Mouse (Mus musculus) MEL (cell line): ENCODE data around the gene Atp8a2. TPM values are rescaled to one million over a fixed set of nuclear protein-coding genes. Genes with fewer than 3 reads are reported as not detected.
A peak's percentile ranks its signal among the peaks of the same experiment; 100 is the strongest.

Source experiments
- DNase-seq: peaks from one replicate; pipeline ENCODE4 v3.0.0; 2011; ENCODE audit warnings: low read depth, low spot score
- H3K27ac ChIP-seq: 2 replicates; pipeline ENCODE4 v1.5.1; 2012; ENCODE audit warnings: low read depth, mild to moderate bottlenecking, control low read depth, low read length, moderate library complexity; ENCODE audit not compliant: control insufficient read depth
- H3K27me3 ChIP-seq, 2 experiments: fragments of 150-350 bp in 1 of 2; sonication (generic) in 1 of 2; 2 replicates each; pipeline ENCODE4 v1.6.1; 2012; ENCODE audit warnings: low read length in 2 of 2, mild to moderate bottlenecking in 2 of 2, improper control_type of control experiment in 1 of 2, moderate library complexity in 1 of 2; ENCODE audit not compliant: insufficient read depth in 2 of 2, control insufficient read depth in 1 of 2
- H3K36me3 ChIP-seq, 2 experiments: 2 replicates each; pipeline ENCODE4 v1.6.1; 2012 to 2014; ENCODE audit warnings: low read length in 2 of 2, improper control_type of control experiment in 1 of 2, inconsistent platforms in 1 of 2, mild to moderate bottlenecking in 1 of 2; ENCODE audit not compliant: insufficient read depth in 2 of 2, control insufficient read depth in 1 of 2
- H3K4me1 ChIP-seq, 2 experiments: fragments of 150-350 bp in 1 of 2; sonication (generic) in 1 of 2; 2 replicates each; pipeline ENCODE4 v1.6.1; 2012; ENCODE audit warnings: low read length in 2 of 2, improper control_type of control experiment in 1 of 2, mild to moderate bottlenecking in 1 of 2; ENCODE audit not compliant: insufficient read depth in 2 of 2, control insufficient read depth in 1 of 2
- H3K4me3 ChIP-seq, 2 experiments: fragments of 150-350 bp in 1 of 2; sonication (generic) in 1 of 2; 2 replicates each; pipeline ENCODE4 v1.5.1; 2012; ENCODE audit warnings: low read depth in 2 of 2, low read length in 2 of 2, mild to moderate bottlenecking in 2 of 2, moderate library complexity in 2 of 2, control low read depth in 1 of 2, improper control_type of control experiment in 1 of 2; ENCODE audit not compliant: control insufficient read depth in 1 of 2, insufficient read depth in 1 of 2
- H3K79me2 ChIP-seq: 2 replicates; pipeline ENCODE4 v1.6.1; 2012; ENCODE audit warnings: mild to moderate bottlenecking, low read length, moderate library complexity; ENCODE audit not compliant: control insufficient read depth, poor library complexity, insufficient read depth
- H3K9ac ChIP-seq: 2 replicates; pipeline ENCODE4 v1.6.1; 2012; ENCODE audit warnings: low read depth, mild to moderate bottlenecking, control low read depth, low read length, moderate library complexity; ENCODE audit not compliant: control insufficient read depth, poor library complexity, severe bottlenecking
- H3K9me3 ChIP-seq: fragments of 150-350 bp; sonication (generic); replicated peaks from 2 replicates; pipeline ENCODE4 v1.6.1; 2012; ENCODE audit warnings: mild to moderate bottlenecking, low read length, improper control_type of control experiment, moderate library complexity; ENCODE audit not compliant: insufficient read depth
- BHLHE40 ChIP-seq: IDR thresholded peaks from 2 replicates; pipeline ENCODE4 v1.6.1; 2012; ENCODE audit warnings: low read depth, mild to moderate bottlenecking, inconsistent platforms, low read length, improper control_type of control experiment, borderline replicate concordance
- CHD1 ChIP-seq: IDR thresholded peaks from 2 replicates; pipeline ENCODE4 v1.6.1; 2012; ENCODE audit warnings: low read depth, mild to moderate bottlenecking, inconsistent platforms, low read length, improper control_type of control experiment
- CTCF ChIP-seq, 3 experiments: IDR thresholded peaks in 2 of 3; conservative IDR thresholded peaks in 1 of 3; 2 replicates each; pipeline ENCODE4 v1.5.1; 2011 to 2012; ENCODE audit warnings: low read length in 3 of 3, low read depth in 2 of 3, mild to moderate bottlenecking in 2 of 3, improper control_type of control experiment in 1 of 3, inconsistent platforms in 1 of 3, mixed read lengths in 1 of 3, moderate library complexity in 1 of 3; ENCODE audit not compliant: control insufficient read depth in 1 of 3, insufficient read depth in 1 of 3, poor library complexity in 1 of 3, severe bottlenecking in 1 of 3
- GABPA ChIP-seq: IDR thresholded peaks from 2 replicates; pipeline ENCODE4 v1.6.1; 2012; ENCODE audit warnings: low read depth, mild to moderate bottlenecking, inconsistent platforms, low read length, improper control_type of control experiment, moderate library complexity
- GATA1 ChIP-seq: IDR thresholded peaks from 2 replicates; pipeline ENCODE4 v1.6.1; 2011; ENCODE audit warnings: low read depth, low read length, improper control_type of control experiment
- HCFC1 ChIP-seq: IDR thresholded peaks from 2 replicates; pipeline ENCODE4 v1.6.1; 2012; ENCODE audit warnings: low read depth, mild to moderate bottlenecking, inconsistent platforms, low read length, improper control_type of control experiment, moderate library complexity
- JUND ChIP-seq: IDR thresholded peaks from 2 replicates; pipeline ENCODE4 v1.6.1; 2011; ENCODE audit warnings: low read depth, mild to moderate bottlenecking, improper control_type of control experiment, low read length
- KAT2A ChIP-seq: conservative IDR thresholded peaks from 2 replicates; pipeline ENCODE4 v1.6.1; 2012; ENCODE audit warnings: low read depth, low read length, improper control_type of control experiment, inconsistent platforms
- MAFK ChIP-seq: IDR thresholded peaks from 2 replicates; pipeline ENCODE4 v1.6.1; 2011; ENCODE audit warnings: low read depth, mild to moderate bottlenecking, low read length, improper control_type of control experiment, borderline replicate concordance
- MAX ChIP-seq: IDR thresholded peaks from 2 replicates; pipeline ENCODE4 v1.6.1; 2011; ENCODE audit warnings: low read length, improper control_type of control experiment
- MXI1 ChIP-seq: IDR thresholded peaks from 2 replicates; pipeline ENCODE4 v1.6.1; 2011; ENCODE audit warnings: mild to moderate bottlenecking, low read depth, low read length, improper control_type of control experiment
- MYC ChIP-seq: IDR thresholded peaks from 2 replicates; pipeline ENCODE4 v1.6.1; 2011; ENCODE audit warnings: low read depth, mild to moderate bottlenecking, low read length, improper control_type of control experiment, moderate library complexity
- NELFE ChIP-seq: IDR thresholded peaks from 2 replicates; pipeline ENCODE4 v1.6.1; 2011; ENCODE audit warnings: low read depth, low read length, improper control_type of control experiment
- POLR2A ChIP-seq, 2 experiments: IDR thresholded peaks; 2 replicates each; pipeline ENCODE4 v1.6.1; 2011 to 2012; ENCODE audit warnings: low read length in 2 of 2, mild to moderate bottlenecking in 2 of 2, control low read depth in 1 of 2, improper control_type of control experiment in 1 of 2, low read depth in 1 of 2, moderate library complexity in 1 of 2; ENCODE audit not compliant: control insufficient read depth in 1 of 2, insufficient read depth in 1 of 2, poor library complexity in 1 of 2
- POLR2AphosphoS2 ChIP-seq: IDR thresholded peaks from 2 replicates; pipeline ENCODE4 v1.6.1; 2011; ENCODE audit warnings: low read length, improper control_type of control experiment
- POLR2AphosphoS5 ChIP-seq: IDR thresholded peaks from 2 replicates; pipeline ENCODE4 v1.6.1; 2012; ENCODE audit warnings: low read depth, borderline replicate concordance, mild to moderate bottlenecking, inconsistent platforms, low read length, moderate library complexity, mixed read lengths
- RAD21 ChIP-seq: IDR thresholded peaks from 2 replicates; pipeline ENCODE4 v1.6.1; 2011; ENCODE audit warnings: mild to moderate bottlenecking, low read depth, low read length, improper control_type of control experiment
- SIN3A ChIP-seq: IDR thresholded peaks from 2 replicates; pipeline ENCODE4 v1.6.1; 2012; ENCODE audit warnings: low read length, improper control_type of control experiment, inconsistent platforms
- SMC3 ChIP-seq: IDR thresholded peaks from 2 replicates; pipeline ENCODE4 v1.6.1; 2011; ENCODE audit warnings: low read depth, low read length, improper control_type of control experiment
- TBP ChIP-seq: IDR thresholded peaks from 2 replicates; pipeline ENCODE4 v1.8.0; 2011; ENCODE audit warnings: low read depth, low read length, improper control_type of control experiment
- TCF12 ChIP-seq: IDR thresholded peaks from 2 replicates; pipeline ENCODE4 v1.6.1; 2014; ENCODE audit warnings: low read depth, mild to moderate bottlenecking, inconsistent platforms, low read length, improper control_type of control experiment, moderate library complexity
- USF1 ChIP-seq: IDR thresholded peaks from 2 replicates; pipeline ENCODE4 v1.6.1; 2014; ENCODE audit warnings: low read depth, mild to moderate bottlenecking, inconsistent platforms, low read length, improper control_type of control experiment, moderate library complexity
- ZC3H11A ChIP-seq: IDR thresholded peaks from 2 replicates; pipeline ENCODE4 v1.6.1; 2012; ENCODE audit warnings: low read depth, mild to moderate bottlenecking, inconsistent platforms, low read length, improper control_type of control experiment
- ZKSCAN1 ChIP-seq: IDR thresholded peaks from 2 replicates; pipeline ENCODE4 v1.6.1; 2012; ENCODE audit warnings: low read depth, mild to moderate bottlenecking, inconsistent platforms, low read length, improper control_type of control experiment, moderate library complexity
- ZMIZ1 ChIP-seq: IDR thresholded peaks from 2 replicates; pipeline ENCODE4 v1.6.1; 2012; ENCODE audit warnings: low read depth, mild to moderate bottlenecking, inconsistent platforms, low read length, improper control_type of control experiment, moderate library complexity
- polyA plus RNA-seq, 2 experiments: library from polyadenylated mRNA; stranded (reverse) in 1 of 2; unstranded in 1 of 2; fragments of >175 nt in 1 of 2; fragments of >200 nt in 1 of 2; gene quantifications; 2 replicates each; pipeline versions ENCODE4 v1.2.1 to v1.2.4; 2012; ENCODE audit warnings: low replicate concordance in 2 of 2, low read depth in 1 of 2; ENCODE audit not compliant: insufficient read length in 2 of 2, insufficient read depth in 1 of 2, missing spikeins in 1 of 2
- total RNA-seq: library from RNA; depleted of rRNA; stranded (reverse); fragments of 300-350 nt; gene quantifications from 2 replicates; pipeline ENCODE4 v1.2.3, GENCODE M21; 2012

Atp8a2 gene
- total and polyA plus RNA-seq, 3 experiments: 0.29 to 0.39 TPM; not detected in 1

GRCm38 (mm10) chr14:59890107-59890506 is 306.9 kb downstream of the Atp8a2 start:
- DNase-seq: no peak
- Histone ChIP-seq H3K4me3 (no peak overlapping the region), H3K79me2 (no peaks in the 10 kb centered on the region), H3K4me1 (no peaks in the 10 kb centered on the region), H3K9ac (no peak overlapping the region), H3K9me3 (no peaks in the 10 kb centered on the region), H3K36me3 (no peaks in the 10 kb centered on the region)
- no peak for TF ChIP-seq RAD21
- TF ChIP-seq CTCF (IDR thresholded peaks at IDR 0.05 in 2 of 3, conservative IDR thresholded peaks at IDR 0.05 in 1 of 3; ENCODE audit: control insufficient read depth in 1 of 3, insufficient read depth in 1 of 3, low read depth in 2 of 3, low read length in 3 of 3, poor library complexity in 1 of 3, severe bottlenecking in 1 of 3): no peak
- TF ChIP-seq KAT2A: no peak
- no peak for TF ChIP-seq GATA1
- TF ChIP-seq POLR2AphosphoS2: no peak
- TF ChIP-seq MAX: no peak
- TF ChIP-seq ZMIZ1: no peak
- no peak for TF ChIP-seq TCF12
- no peak for TF ChIP-seq SMC3
- TF ChIP-seq POLR2AphosphoS5: no peak
- no peak for TF ChIP-seq TBP
- TF ChIP-seq BHLHE40: no peak
- no peak for TF ChIP-seq HCFC1
- no peak for TF ChIP-seq JUND
- TF ChIP-seq GABPA: no peak
- TF ChIP-seq NELFE: no peak
- TF ChIP-seq MXI1: no peak
- TF ChIP-seq MAFK: no peak
- no peak for TF ChIP-seq CHD1
- TF ChIP-seq, all 39 proteins: peak for 0
- Histone ChIP-seq H3K27me3 (no peaks in the 10 kb centered on the region; a peak in 1 of 4 replicates), H3K27ac (no peak overlapping the region)

GRCm38 (mm10) chr14:59888446-59888845 is 308.5 kb downstream of the Atp8a2 start:
- Histone ChIP-seq H3K36me3 (no peaks in the 10 kb centered on the region), H3K9me3 (no peaks in the 10 kb centered on the region), H3K27ac (no peak overlapping the region), H3K4me1 (no peaks in the 10 kb centered on the region), H3K79me2 (no peaks in the 10 kb centered on the region), H3K4me3 (no peak overlapping the region), H3K27me3 (no peaks in the 10 kb centered on the region; a peak in 1 of 4 replicates), H3K9ac (no peak overlapping the region)
- TF ChIP-seq ZKSCAN1 (no peak), SIN3A (no peak), USF1 (no peak), KAT2A (no peak), MYC (no peak), POLR2A (IDR thresholded peaks at IDR 0.05; ENCODE audit: control insufficient read depth in 1 of 2, insufficient read depth in 1 of 2, low read depth in 1 of 2, low read length in 2 of 2, poor library complexity in 1 of 2) (no peak), ZMIZ1 (no peak), ZC3H11A (no peak)
- DNase-seq: peak; percentile 5
